Mouse (Mus musculus) myocyte (in vitro differentiated cells): ENCODE results near the gene Cd300a. TPM values are rescaled to one million over a fixed set of nuclear protein-coding genes. Genes with fewer than 3 reads are reported as not detected.
A peak's percentile ranks its signal among the peaks of the same experiment; 100 is the strongest.

ENCODE experiments used
- H3K27me3 ChIP-seq: one replicate; pipeline ENCODE4 v1.6.1; 2011; ENCODE audit not compliant: control insufficient read depth, insufficient read depth, insufficient read length
- H3K36me3 ChIP-seq: one replicate; pipeline ENCODE4 v1.6.1; 2011; ENCODE audit not compliant: control insufficient read depth, insufficient read depth
- H3K4me2 ChIP-seq: one replicate; pipeline ENCODE4 v1.6.1; 2011; ENCODE audit warnings: low read depth, control low read depth
- H3K4me3 ChIP-seq: one replicate; pipeline ENCODE4 v1.5.1; 2011; ENCODE audit warnings: mild to moderate bottlenecking, control low read depth, moderate library complexity
- H3K79me2 ChIP-seq: one replicate; pipeline ENCODE4 v1.6.1; 2011; ENCODE audit not compliant: control insufficient read depth, insufficient read depth
- H3ac ChIP-seq: one replicate; pipeline ENCODE4 v1.6.1; 2011; ENCODE audit not compliant: control insufficient read depth, insufficient read length
- CEBPB ChIP-seq: IDR thresholded peaks from 2 replicates; pipeline ENCODE4 v1.6.1; 2011; ENCODE audit warnings: mild to moderate bottlenecking, moderate library complexity; ENCODE audit not compliant: poor library complexity, insufficient read depth, severe bottlenecking
- E2F4 ChIP-seq: IDR thresholded peaks from one replicate; pipeline ENCODE4 v1.6.1; 2011; ENCODE audit warnings: mild to moderate bottlenecking, control low read depth, moderate library complexity; ENCODE audit not compliant: insufficient read depth
- MAX ChIP-seq: IDR thresholded peaks from one replicate; pipeline ENCODE4 v1.6.1; 2011; ENCODE audit warnings: low read depth, mild to moderate bottlenecking, control low read depth
- MYOD1 ChIP-seq, 3 experiments: IDR thresholded peaks; one replicate each; pipeline ENCODE4 v1.6.1; 2011; ENCODE audit warnings: control low read depth in 2 of 3, low read depth in 2 of 3, mild to moderate bottlenecking in 2 of 3, moderate library complexity in 1 of 3; ENCODE audit not compliant: insufficient read length in 2 of 3, control insufficient read depth in 1 of 3
- MYOG ChIP-seq, 3 experiments: IDR thresholded peaks; one replicate each; pipeline ENCODE4 v1.6.1; 2011; ENCODE audit warnings: control low read depth in 2 of 3, low read depth in 2 of 3, mild to moderate bottlenecking in 2 of 3; ENCODE audit not compliant: insufficient read length in 2 of 3, control insufficient read depth in 1 of 3, insufficient read depth in 1 of 3
- POLR2A ChIP-seq: IDR thresholded peaks from one replicate; pipeline ENCODE4 v1.6.1; 2011; ENCODE audit warnings: low read depth, mild to moderate bottlenecking, control low read depth, moderate library complexity; ENCODE audit not compliant: insufficient read length
- POLR2AphosphoS2 ChIP-seq: IDR thresholded peaks from one replicate; pipeline ENCODE4 v1.6.1; 2011; ENCODE audit warnings: low read depth, control low read depth; ENCODE audit not compliant: insufficient read length
- REST ChIP-seq: IDR thresholded peaks from one replicate; pipeline ENCODE4 v1.6.1; 2011; ENCODE audit warnings: mild to moderate bottlenecking, control low read depth, moderate library complexity; ENCODE audit not compliant: insufficient read depth, insufficient read length
- SRF ChIP-seq: IDR thresholded peaks from one replicate; pipeline ENCODE4 v1.6.1; 2011; ENCODE audit warnings: low read depth; ENCODE audit not compliant: control insufficient read depth, insufficient read length
- TCF12 ChIP-seq: IDR thresholded peaks from one replicate; pipeline ENCODE4 v1.6.1; 2011; ENCODE audit warnings: mild to moderate bottlenecking, control low read depth; ENCODE audit not compliant: poor library complexity, insufficient read depth, severe bottlenecking
- TCF3 ChIP-seq: IDR thresholded peaks from one replicate; pipeline ENCODE4 v1.6.1; 2011; ENCODE audit warnings: low read depth, control low read depth; ENCODE audit not compliant: insufficient read length
- USF1 ChIP-seq: IDR thresholded peaks from one replicate; pipeline ENCODE4 v1.6.1; 2011; ENCODE audit warnings: low read depth, mild to moderate bottlenecking, control low read depth, moderate library complexity
- polyA plus RNA-seq: library from polyadenylated mRNA; unstranded; fragments of >200 nt; fragmentation: generic; extraction: Trizol; gene quantifications from one replicate; pipeline ENCODE4 v1.2.1, GENCODE M21; 2012; ENCODE audit warnings: missing spikeins

The Cd300a gene
- polyA plus RNA-seq, 1 experiment, result 0.40 TPM

DNA sequence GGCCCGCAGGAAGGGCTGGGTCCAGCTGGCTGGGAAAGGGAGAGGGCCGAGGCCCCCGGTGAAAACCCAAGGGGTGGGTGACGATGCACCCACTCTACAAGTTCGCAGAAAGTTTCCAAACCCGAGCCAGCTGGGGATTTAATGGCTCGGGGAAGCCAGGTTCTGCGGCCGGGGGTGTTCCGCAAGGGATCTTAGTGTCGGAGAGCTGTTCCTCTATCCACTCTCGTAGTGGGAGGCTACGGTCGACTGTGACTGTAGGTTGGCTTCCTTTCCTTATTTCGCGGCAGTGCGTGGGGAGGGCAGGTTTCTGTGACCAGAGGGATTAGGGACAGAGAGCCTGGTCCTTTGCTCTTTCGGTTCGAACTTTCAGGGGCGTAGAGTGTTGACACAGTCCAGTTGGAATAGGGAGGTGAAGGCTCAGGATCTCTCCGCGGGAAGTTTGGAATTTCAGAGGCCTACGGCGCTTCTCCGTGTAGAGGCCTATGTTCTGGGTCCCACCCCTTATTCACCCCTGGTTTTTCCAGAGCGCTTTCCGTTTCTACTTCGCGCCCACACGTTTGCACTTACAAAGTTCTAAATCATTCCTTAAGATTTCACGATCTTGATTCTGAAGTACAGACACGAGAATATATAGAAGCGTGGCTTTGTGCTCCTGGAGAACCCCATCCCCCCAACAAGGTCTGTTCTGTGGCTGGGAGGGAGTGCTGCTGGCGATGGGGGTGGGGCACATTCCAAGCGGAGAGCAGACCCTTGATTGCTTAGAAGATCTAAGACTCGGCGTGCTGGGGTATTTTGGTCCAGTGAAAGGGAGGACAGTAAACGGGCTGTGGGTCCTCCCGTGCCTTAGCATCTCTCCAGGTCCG lies 37.3 kb upstream of the Cd300a start:
- peak overlapping the region; percentile 95 for H3K4me2 ChIP-seq

DNA sequence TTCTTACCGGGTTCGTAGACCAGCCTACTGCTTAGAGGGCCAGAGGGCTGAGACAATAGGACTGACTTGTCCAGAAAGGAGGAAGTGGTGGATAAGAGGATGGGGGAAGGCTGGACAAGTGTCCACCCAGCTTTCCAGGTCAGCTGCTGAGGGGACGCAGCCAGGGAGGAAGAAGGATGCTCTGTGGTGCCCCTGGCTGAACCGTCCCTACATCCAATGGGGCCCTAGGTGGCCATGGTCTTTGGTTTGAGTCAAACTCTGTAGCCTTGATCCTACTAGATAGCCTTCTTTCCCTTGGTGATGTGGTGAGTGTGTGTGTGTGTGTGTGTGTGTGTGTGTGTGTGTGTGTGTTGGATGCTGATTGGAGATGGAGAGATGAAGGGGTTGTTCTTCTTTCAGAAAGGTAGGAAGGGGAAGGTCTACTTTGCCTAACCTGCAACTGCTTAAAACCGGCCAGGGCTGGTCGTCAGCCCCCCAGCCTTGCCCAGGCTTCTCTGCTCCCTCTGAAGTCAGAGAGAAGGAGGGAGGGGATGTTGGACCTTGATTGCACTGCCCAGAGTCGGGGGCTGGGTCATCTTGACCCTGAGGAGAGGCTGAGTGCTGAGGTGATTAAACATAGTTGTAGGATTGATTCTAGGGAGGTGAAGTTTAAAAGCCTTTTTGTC lies 36.5 kb upstream of the Cd300a start:
- peaks cover 5% of the 10 kb centered on the region for H3K27me3 ChIP-seq

More for the DNA sequence above, 37.3 kb upstream of the Cd300a start:
- peak overlapping the region; percentile 71 for H3ac ChIP-seq
- peak overlapping the region; percentile 57 for H3K4me3 ChIP-seq
- peaks cover 9% of the 10 kb centered on the region for H3K79me2 ChIP-seq
- H3K36me3 ChIP-seq, result no peaks in the 10 kb centered on the region
- H3K27me3 ChIP-seq, result peaks cover 5% of the 10 kb centered on the region
- TF ChIP-seq POLR2A (no peak), TCF12 (no peak), REST (no peak), TCF3 (no peak), SRF (no peak), E2F4 (no peak), MYOD1 (IDR thresholded peaks at IDR 0.05; ENCODE audit: control insufficient read depth in 1 of 3, insufficient read length in 2 of 3, low read depth in 2 of 3) (no peak), CEBPB (no peak), USF1 (no peak), MYOG (IDR thresholded peaks at IDR 0.05; ENCODE audit: control insufficient read depth in 1 of 3, insufficient read depth in 1 of 3, insufficient read length in 2 of 3, low read depth in 2 of 3) (no peak)

DNA sequence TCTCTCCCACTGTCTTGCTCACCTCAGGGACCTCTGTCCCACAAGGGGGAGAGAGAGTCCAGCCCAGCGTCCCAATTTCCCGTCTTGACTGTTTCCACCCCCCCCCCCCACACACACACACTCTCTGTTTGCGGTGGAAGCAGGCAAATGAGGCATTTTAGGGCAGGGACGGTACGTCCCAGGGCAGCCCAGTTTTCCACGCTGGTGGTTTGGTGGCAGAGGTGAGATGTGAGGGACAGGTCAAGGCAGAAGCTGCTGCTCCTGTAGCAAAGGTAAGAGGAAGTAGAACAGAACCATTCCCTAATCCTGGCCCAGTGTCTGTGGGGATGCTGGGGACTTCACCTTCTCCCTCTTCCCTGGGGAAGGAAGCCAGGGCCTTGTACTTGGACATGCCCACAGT lies 35.3 kb upstream of the Cd300a start:
- H3K79me2 ChIP-seq, result peaks cover 9% of the 10 kb centered on the region
- H3K27me3 ChIP-seq, result peaks cover 5% of the 10 kb centered on the region
- peak overlapping the region; percentile 95 for H3K4me2 ChIP-seq
- TF ChIP-seq POLR2AphosphoS2 (no peak), E2F4 (no peak), TCF3 (no peak), POLR2A (no peak), SRF (no peak)
- H3ac ChIP-seq, result no peak overlapping the region
- peak overlapping the region; percentile 57 for H3K4me3 ChIP-seq
- H3K36me3 ChIP-seq, result no peaks in the 10 kb centered on the region

More for the DNA sequence above, 36.5 kb upstream of the Cd300a start:
- TF ChIP-seq USF1, result no peak
- TF ChIP-seq TCF3, result no peak
- TF ChIP-seq MYOD1 (IDR thresholded peaks at IDR 0.05; ENCODE audit: control insufficient read depth in 1 of 3, insufficient read length in 2 of 3, low read depth in 2 of 3), result no peak
- TF ChIP-seq CEBPB, result no peak
- no peak for TF ChIP-seq POLR2AphosphoS2
- no peak for TF ChIP-seq REST
- TF ChIP-seq SRF, result no peak
- TF ChIP-seq MYOG (IDR thresholded peaks at IDR 0.05; ENCODE audit: control insufficient read depth in 1 of 3, insufficient read depth in 1 of 3, insufficient read length in 2 of 3, low read depth in 2 of 3), result no peak
- TF ChIP-seq TCF12, result no peak
- TF ChIP-seq POLR2A, result no peak
- TF ChIP-seq E2F4, result no peak
- no peak for TF ChIP-seq MAX
- Histone ChIP-seq H3K36me3 (no peaks in the 10 kb centered on the region), H3ac (no peak overlapping the region), H3K4me3 (peak overlapping the region; percentile 57), H3K4me2 (peak overlapping the region; percentile 95), H3K79me2 (peaks cover 9% of the 10 kb centered on the region)

DNA sequence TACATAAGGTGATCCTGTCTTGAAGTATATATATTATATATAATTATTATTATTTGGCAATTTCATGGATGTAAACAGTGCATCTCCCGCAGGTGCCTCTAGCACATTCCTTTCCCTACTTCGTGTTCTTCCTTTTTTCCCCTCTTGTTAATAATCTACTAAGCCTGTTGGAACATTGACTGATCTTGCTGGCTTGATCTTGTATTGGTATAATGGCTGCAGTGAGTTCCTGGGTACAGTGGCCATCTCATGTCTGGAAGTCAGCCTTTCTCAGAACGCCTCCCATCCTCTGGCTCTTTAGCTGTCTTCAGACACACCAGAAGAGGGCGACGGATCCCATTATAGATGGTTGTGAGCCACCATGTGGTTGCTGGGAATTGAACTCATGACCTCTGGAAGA lies 33.7 kb upstream of the Cd300a start:
- no peaks in the 10 kb centered on the region for H3K36me3 ChIP-seq
- TF ChIP-seq TCF12, result no peak
- TF ChIP-seq TCF3, result no peak
- TF ChIP-seq POLR2AphosphoS2, result no peak
- no peak for TF ChIP-seq USF1
- TF ChIP-seq MYOD1 (IDR thresholded peaks at IDR 0.05; ENCODE audit: control insufficient read depth in 1 of 3, insufficient read length in 2 of 3, low read depth in 2 of 3), result no peak
- no peak for TF ChIP-seq MAX
- TF ChIP-seq E2F4, result no peak
- TF ChIP-seq POLR2A, result no peak
- TF ChIP-seq SRF, result no peak
- TF ChIP-seq MYOG (IDR thresholded peaks at IDR 0.05; ENCODE audit: control insufficient read depth in 1 of 3, insufficient read depth in 1 of 3, insufficient read length in 2 of 3, low read depth in 2 of 3), result no peak
- TF ChIP-seq REST, result no peak
- no peak for TF ChIP-seq CEBPB
- no peak overlapping the region for H3K4me2 ChIP-seq
- no peak overlapping the region for H3ac ChIP-seq
- peaks cover 5% of the 10 kb centered on the region for H3K27me3 ChIP-seq
- no peak overlapping the region for H3K4me3 ChIP-seq
- H3K79me2 ChIP-seq, result peaks cover 9% of the 10 kb centered on the region
